Mouse (Mus musculus): ENCODE results near the gene Mov10l1.

Gene Mov10l1

DNA sequence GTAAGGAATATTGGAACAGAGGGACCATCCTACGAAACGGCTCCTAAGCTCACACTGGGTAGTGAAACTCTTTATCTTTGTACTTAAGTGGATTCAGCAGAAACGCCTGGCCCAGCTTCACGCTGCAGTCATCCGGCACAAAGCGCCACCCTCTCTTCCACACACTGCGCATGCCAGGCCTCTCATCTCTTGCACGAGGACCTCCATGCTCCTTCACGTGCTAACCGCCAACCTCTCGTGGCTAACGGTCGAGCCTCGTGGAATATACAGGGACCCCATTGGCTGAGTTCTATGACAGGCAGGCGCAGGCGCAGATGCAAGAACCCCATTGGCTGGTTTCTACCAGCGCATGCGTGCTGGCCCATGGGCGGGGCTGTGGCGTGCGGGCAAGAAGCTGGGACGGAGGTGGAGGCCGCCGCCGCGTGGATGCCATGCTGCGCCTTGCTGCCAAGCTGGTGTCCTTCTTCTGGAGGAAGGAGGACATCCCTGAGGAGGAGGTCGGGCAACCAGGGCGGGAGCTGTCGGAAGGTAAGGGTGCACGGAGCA, at the start of gene Mov10l1:
Gene Mov10l1, plus strand, starts transcription at position 376 of the 546 bp plus-strand sequence.
- DNase-seq, result no peak

DNA sequence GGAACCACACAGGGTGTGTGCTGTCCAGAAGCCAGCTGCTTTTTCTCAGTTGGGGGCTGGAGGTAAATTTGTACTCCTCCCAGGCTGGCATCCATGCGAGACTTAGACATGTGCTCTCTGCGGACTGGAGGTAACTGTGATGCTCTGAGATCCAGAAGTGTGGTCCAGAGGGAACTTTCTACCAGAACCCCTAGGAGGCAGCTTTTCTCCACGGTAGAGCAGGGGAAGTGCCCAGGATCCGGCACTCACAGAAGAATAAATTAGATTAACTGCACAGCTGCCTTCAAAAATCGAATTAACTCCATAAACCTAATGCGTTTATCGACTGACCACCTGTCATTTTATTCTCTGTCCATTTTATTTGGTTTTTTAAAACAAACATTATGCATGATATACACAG, 48.6 kb upstream of the Mov10l1 start:
- DNase-seq, result no peak

DNA sequence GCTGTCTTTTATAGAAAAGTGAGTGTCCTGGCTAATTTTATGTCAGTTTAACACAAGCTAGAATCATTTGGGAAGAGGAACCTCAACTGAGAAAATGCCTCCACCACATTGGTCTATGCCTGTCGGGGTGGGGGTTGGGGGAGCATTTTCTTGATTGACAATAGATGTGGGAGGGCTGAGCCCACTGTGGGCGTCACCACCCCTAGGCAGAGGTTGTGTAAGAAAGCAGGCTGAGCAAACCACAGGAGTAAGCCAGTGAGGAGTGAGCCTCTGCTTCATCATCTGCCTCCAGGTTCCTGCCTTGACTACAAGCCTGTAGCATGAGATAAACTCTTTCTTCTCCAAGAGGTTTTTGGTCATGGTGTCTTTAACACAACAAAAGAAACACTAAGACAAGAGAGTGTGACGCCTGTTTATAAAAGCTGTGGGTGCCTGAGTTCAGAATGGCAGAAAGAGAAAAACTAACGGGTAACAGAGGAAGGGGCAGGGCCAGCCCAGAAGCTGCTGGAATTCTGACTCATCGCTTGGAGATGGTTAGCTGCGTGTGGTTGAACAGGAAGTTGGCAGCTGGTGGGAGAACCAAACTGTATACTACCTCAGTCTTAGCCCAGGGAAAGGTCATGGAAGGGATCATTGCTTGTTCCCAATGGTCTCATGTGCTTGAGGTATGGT, 46.0 kb upstream of the Mov10l1 start:
- DNase-seq, result no peak

DNA sequence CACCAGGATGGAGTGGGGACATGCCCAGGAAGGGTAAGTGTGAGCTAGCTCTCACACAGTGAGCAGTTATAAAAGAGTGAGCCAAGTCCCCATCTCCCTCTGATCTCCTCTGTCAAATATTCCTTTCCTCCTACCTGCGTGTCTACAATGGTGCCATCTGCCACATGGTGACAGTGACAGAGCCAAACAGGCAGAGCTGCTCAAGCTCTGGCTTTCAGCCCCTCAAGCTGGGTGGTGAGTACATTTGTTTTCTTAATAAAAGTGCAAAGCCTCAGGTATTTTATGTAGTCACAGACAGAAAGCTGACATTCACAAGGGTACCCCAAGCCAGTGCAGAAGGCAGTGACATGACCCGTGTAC, 45.4 kb upstream of the Mov10l1 start:
- DNase-seq, result no peak

DNA sequence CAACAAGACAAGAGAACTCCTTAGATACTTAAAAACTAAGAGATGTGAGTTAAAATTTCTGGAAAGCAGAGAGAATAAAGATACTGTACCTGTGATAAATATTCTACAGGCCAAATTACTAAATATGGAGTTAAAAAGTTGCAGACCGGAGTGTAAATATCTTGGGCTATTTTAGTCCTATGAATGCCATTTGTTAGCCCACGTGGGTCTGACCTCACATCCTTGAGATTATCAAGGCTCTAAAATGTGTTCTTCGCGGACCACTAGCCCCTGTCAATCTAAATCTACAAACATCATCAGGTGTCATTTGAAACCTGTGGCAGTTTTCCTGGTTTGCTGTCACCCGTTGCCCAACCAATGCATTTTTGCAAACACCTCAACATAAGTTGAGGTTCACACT, 39.9 kb upstream of the Mov10l1 start:
- no peak for DNase-seq

DNA sequence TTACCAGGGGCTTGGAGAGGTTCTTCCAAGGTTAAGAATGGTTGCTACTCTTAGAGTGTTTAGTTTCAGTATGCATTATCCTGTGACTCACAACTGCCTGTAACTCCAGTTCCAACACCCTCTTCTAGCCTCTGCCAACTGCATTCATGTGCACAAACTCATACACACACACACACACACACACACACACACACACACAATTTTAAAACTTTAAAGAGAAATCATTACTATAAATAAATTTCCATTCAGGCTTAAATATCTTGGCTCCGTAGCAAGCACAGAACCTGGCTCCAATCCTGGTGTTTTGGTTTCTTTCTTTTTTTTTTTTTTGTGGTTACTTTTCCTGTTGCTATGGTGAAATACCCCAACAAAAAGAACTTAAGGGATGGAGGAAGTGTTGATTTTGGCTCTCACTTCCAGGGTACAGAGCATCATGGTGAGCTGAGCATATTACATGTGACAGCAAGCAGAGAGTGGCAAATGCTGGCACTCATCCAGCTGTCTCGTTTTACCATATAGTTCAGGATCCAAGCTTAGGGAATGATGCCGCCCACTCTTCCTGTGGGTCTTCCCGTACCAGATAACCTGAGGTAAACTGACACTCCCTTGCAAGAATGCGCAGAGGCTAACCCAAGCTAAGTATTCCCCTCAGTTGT, 38.7 kb upstream of the Mov10l1 start:
- DNase-seq, result no peak

DNA sequence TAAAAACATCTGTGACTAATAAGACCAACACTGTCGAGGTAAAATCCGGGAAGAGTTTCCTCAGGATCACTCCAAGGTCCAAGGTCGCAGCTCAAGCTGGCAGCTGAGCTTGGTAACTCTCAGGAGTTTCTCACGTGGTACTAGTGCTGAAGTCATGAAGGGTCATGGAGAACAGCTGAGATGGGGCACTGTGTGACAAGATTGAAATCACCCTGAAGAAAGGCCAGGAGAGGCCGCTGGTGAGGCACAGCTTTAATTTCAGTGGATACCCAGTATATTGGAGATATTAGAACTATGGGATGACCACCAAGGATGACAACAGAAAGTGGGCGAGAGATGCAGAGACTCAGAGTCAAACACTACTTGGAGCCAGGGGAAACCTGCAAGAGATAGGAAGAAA, 35.9 kb upstream of the Mov10l1 start:
- DNase-seq, result no peak

DNA sequence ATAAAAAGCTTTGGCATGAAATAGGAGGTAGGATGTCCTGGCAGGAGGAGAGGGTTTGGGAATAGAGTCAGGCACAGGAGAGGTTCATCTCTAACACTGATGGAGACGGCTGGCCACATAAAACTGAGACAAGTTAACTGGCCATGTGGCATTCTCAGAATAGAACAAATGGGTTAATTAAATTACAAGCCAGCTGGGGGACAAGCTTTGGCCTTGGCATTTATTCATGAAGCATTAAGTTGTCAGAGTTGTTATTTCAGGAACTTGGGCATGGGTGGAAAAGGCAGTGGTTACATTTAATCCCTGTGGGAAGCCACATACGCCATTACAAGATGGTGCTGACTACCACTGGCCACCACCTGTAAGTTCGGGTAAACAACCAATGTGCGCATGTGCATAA, 31.5 kb upstream of the Mov10l1 start:
- no peak for DNase-seq

DNA sequence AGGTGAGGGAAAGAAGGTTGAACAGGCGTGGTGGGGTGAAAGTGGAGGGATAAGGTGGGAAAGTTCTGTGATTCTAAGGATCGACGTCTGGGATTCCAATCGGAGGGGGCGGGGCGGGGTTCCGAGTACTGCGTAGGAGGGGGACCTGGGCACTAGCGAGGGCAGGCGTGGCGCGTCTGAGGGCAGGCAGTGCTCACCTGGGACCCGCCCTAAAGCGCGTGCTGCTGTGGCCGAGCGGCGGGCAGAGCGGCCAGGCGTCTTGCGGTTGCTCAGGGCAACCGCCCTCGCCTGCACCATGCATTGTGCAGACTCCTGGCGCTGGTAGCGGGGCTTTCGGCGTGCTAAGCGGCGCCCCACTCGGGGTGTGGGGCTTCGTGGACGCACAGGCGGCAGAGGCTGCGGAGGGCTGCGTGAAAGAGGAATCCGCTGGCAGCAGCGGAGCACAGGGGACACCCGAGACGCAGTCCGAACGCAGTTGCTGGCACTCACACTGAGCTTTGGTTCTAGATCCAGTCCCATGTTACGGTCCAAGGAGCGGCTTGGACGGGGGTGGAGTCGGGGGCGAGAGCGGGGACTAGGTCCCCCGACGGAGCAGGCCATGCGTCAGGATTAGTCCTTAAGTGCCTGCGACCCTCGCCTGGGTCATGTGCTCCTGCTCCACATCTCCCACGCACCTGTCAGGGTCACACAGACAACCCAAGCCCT, 28.2 kb upstream of the Mov10l1 start, which contains the start of gene Ttll8:
Gene Ttll8, minus strand, starts transcription at position 51 of the 705 bp plus-strand sequence.
- no peak for DNase-seq

DNA sequence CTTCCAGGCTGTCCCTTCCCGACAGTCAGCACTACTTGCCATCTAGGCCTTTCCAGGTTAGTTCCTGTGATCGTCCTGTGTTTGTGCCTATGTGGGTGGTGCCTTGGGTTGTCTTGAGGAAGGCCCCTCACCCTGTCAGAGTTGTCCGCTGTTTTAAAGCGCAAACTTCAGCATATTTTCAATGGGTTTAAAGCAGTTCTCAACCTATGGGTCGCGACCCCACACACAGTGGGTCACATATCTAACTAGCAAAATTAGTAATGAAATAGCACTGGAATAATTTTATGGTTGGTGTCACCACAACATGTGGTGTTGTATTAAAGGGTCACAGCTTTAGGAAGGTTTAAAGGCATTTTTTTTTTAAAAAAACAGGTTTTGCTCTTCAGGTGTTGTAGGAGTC, 27.4 kb upstream of the Mov10l1 start:
- no peak for DNase-seq

DNA sequence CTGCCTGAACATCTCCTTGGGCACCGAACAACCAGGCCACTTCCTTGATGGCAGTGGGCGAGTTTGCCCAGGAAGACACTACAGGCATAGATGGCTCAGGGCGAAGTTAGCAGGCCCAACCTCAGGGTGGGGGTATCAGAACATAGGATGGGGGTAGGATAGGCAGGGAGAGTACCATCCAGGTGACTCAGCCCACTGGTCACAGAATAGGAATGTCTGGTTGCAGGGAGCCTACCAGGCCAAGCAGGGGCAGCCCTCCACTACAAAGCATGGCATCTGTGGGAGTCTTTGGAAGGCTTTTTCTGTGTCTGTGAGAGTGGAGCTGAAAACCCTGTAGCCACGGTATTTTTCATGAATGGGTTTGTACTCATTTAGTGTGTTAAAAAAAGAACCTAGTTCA, 25.2 kb upstream of the Mov10l1 start:
- DNase-seq, result no peak

DNA sequence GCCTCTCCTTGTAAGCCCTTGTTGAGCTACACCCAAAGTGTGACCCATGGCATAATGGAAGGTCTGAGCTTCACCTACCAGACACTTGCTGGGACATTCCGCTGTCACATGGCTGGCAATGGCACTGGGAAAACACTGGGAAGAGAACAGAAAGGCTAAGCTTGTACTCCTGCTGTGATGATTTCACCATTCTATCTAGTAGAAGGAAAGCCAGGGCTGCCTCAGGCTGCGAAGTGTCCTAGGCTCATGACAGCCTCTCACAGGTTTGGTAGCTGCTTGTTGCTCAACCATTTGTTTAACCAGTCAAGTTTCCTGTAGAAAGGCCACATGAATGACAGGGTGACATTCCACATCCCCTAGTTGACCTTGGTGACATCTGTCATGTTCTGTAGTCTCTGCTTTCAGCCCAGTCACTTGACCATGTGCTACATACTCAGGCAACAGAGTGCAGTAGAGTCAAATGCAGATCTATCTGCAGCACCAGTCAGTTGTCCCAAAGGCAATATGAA, 18.6 kb upstream of the Mov10l1 start:
- DNase-seq, result no peak

DNA sequence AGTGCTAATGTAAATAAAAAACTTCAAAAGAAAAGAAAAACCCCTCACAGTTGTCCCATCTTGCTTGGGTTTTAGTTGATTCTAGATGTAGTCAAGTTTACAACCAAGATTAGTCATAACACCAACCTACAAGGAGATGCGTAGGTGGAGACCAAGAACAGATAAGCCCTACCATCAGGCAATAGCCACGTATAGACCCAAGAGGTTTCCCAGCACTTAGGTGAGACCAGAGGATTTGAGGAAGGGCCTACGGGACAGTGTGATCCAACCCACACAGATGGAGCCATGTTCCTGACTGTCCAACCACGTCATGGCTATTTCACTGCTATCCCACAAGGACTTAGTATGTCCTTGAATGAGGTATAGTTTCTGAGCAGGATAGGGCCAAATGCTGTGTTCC, 10.4 kb upstream of the Mov10l1 start:
- no peak for DNase-seq

DNA sequence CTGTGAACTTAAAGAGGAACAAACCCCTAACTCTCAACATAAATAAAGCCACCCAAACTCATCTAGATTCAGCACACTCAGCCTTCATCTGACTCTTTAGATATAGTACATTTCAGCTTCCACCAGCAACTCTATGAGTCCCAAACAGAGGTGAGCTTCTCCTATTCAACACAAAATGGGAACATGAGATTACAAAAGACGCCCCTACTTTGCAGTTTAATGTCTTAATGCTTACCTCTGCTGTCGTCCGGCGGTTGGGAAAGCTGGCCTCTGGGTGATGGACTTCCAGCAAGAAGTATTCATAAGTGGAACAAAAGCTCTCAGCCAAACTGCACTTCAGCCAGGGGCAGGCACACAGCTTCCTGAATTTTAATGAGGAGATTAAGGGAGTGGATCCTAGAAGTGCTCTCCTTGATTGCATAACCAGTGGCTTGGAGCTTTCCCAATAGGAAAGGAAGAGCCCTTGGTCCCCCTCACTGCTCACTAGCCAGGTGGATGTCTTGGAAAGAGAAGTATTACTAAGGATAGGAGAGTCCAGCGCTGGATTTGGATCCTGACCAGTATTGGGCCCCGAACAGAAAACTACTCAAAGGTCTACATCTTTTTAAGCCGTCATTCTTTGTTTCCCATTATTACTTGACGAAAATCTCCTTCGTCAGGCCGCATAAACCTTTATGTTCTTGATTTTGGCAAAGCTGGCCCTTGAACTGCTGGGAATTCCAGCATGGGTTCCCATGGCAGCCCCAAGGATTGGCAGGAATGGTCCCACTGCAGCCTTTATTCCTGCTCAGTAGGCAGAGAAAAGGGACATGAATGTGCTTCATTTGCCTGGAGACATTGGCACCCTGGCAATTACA, 4.2 kb upstream of the Mov10l1 start, which contains the start of gene Mlc1:
Gene Mlc1, minus strand, starts transcription at position 727 of the 857 bp plus-strand sequence.
- no peak for DNase-seq

DNA sequence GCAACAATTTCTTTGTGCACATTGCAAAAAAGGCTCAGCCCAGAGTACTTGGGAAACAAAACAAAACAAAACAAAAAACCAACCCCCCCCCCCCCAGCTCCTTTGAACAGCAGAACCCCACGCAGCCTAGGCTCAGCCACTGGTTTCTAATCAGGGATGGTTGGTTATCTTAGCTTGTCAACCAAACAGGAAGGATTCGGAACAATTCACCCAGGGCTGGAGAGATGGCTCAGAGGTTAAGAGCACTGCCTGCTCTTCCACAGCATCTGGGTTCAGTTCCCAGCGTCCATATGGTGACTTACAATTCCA, 3.6 kb upstream of the Mov10l1 start:
- DNase-seq, result no peak

DNA sequence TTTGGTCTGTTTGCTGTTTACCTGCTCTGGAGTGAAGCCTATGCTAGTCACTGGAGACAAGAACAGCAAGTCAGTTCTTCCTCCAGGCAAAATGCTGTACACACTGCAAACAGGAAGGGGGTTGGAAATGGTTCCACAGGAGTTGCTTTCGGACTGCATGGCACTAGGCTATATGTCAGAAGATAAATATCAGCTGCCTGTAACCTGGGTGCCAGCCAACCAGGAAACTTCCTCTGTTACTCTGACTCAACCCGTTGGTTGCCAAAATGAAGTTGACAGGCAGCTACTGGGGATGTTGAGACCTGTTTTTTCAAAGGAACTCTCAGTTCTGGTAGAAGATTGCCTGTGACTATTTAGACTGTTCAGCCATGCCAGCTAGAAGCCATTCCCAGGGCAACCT, 6.5 kb downstream of the Mov10l1 start:
- no peak for DNase-seq

DNA sequence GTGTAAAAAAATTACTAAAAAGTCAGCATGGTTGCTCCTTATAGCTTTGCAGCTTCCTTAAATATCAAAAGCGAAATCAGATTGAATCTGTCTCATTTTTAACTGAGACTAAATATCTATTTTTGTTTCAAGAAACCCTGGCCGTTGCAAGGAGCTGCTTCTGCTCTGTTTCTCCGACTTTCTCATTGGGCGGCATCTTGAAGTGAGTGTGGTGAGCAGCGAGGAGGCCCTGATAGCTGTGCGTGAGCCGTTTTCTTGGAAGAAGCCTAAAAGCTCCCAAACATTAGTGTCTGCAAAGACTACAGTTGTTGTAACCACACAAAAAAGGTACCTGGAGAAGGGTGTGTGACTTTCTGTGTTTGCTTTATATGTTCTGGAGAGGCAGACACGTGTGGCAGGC, 15.9 kb downstream of the Mov10l1 start:
- DNase-seq, result no peak

DNA sequence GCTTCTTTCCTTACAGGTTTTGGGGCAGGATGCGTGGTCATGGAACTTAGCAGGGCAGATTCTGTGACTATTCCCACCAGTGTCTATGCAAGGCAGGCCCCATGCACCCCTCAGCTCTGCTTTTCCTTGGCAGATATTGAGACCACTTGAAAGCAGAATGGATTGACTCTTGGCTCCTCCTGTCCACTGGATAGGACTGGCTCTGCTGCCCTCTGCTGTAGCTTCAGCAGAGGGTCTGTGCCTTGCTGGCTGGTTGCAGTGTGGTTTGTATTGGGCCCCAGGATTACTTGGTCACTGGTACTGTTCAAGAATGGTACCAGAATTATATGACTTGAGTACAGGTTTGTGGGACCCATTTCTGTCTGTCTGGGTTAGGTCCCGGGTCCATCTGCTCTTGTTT, 16.4 kb downstream of the Mov10l1 start:
- no peak for DNase-seq

DNA sequence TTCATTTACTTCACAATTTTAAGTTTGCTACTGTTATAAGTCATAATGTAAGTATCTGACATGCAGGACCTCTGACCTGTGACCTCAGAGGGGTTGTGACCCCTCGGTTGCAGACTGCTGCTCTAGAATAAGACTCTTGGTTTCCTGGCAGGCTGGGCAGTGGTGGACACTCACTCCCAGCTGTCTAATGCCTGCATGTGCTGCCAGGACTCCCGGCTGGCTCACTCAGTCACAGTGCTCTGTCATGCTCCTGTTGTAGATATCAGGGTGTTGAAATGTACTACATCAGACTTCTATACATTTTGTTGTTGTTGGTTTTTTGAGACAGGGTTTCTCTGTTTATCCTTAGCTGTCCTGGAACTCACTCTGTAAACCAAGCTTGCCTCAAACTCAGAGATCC, 17.7 kb downstream of the Mov10l1 start:
- no peak for DNase-seq

DNA sequence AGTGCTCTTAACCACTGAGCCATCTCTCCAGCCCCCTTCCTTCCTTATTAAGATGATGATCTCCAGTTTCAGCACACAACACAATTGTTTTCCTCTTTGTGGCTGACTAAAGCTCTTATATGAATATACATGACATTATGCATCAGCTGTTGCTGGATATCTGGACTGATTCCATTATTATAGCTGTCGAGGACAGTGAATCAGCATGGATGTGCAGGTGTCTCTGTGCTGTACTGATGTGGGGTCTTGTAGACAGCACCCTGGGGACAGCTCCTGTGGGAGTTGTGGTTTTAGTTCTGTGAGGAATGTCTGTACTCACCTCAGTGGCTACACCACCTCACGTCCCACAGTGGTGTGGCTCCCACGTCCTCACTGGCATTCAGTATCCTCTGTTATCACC, 18.5 kb downstream of the Mov10l1 start:
- DNase-seq, result no peak

DNA sequence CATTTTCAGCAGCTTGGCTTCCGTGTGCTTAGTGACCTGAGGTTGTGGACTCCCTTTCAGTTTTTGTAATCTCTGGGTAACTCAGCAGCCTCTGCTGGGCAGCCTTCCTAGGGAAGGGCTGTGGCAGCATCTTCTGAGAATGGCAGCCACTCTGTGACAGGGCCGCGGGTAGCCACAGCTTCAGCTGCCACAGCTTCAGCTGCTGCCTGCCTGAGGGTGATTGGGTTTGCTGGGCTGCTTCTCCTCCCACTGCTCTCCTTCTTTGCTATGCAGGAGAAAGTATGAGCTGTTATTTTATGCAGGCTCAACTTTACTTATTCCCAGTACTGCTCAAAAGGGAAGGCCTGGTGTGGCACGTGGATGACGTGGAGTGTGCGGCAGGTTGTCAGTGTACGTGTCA, 24.3 kb downstream of the Mov10l1 start:
- DNase-seq, result no peak

DNA sequence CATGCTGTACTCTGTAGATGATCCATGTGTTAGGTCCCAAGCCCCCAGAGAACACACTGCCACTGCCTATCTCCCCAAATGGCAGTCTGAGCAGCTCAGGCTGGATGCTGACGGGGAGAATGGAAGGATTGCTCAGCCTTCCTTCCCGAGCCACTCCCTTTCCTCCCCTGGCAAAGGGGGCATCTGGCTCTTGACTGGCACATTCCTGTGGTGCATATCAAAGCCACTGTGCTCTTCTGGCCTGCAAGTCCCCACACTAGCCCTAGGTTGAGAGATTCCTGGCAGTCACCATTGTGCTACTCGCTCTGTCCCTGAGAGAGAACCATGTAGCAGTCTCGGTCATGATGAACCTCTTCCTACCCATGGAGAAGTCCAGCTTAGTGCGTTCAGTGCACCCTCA, 25.1 kb downstream of the Mov10l1 start:
- DNase-seq, result no peak

DNA sequence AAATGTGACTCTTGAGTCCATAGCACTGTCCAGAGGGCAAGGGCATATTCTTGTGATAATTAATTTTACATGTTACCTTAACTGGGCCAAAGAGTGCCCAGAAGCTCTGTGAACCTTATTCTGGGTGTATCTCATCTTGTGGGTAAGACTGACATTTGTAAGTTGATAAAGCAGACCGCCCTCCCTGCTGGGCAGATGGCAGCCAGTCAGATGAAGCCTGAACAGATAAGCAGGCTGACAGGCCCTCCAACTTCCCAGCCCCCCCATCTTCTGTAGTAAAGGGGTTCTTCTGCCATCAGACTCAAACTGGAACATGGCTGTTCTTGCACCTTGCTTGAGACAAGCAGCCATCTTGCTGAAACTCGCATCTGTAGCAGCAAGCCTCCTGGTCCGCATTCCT, 34.0 kb downstream of the Mov10l1 start:
- no peak for DNase-seq

Data from thymus, postnatal 4 days (tissue).